Mouse (Mus musculus): Measurements from ENCODE around the gene Odf3b.

Gene Odf3b

GRCm38 (mm10) chr15:89374801-89375534 lies 4.1 kb downstream of the Odf3b start:
- peak in 1 of 2 experiments; percentile 14 for DNase-seq

- DNase-seq, result peak in 1 of 2 experiments; percentile 5
These were observed 4.7 kb downstream of the Odf3b start for GRCm38 (mm10) chr15:89374340-89374739.

DNA sequence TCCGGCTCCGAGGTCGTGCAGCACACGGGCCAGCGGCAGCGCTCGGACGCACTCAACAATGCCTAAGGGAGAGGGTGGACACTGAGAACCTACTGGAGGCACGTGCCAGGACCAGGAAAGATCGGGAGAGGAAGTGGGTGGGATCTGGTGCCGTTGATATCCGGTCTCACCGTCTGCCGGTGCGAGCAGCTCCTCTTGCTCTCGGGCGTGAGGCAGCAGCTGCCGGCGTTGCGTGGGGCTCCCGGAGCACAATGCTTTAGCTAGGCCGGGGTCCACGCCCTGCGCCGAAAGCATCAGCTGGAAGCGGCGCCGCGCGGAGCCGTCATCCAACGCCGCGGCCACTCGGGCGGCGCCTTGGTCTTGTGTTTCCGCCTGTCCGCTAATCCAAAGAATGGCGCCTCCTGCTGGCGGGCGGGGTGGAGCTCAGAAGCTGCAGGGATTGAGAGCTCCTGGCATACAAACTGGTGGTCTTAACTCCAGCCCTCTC lies 5.3 kb downstream of the Odf3b start, which contains the start of gene Sco2:
Sco2 (minus strand) TSS at position 85 of the 487 bp plus-strand sequence.
- peak; percentile 96 to 98 for DNase-seq

DNA sequence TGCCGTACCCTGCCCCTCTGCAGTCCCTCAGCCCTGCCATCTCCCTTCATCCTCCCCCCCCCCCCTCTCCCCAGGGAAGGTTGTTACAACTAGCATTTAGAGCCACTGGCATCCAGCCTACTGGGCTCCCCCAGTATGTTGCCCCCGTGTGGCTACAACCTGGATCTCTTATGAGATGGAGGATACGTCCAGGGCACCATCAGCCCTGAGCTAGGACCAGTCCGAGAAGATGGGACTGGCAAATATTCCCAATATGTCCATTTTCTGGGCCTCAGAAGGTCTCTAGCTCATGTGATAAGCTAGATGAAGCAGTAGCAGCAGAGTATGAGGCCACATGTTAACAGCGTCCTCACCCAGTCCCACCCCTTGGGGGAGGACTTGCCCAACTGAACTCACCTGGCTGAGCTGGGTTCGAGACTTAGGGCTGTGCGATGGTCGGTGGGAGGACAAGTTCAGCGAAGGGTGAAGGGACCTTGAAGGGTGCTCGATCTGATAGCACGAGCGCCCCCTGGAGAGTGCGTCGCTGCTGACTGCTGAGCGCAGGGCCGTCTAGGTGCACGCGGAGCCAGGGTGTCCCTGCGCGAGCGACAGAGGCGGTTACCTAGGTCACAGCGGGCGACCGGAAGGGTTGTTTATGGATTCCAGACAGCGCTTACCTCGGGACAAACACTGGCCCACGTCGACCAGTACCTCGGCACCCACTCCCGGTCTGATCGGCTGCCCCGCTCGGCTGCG lies 5.9 kb downstream of the Odf3b start:
- peak; percentile 79 to 83 for DNase-seq

DNA sequence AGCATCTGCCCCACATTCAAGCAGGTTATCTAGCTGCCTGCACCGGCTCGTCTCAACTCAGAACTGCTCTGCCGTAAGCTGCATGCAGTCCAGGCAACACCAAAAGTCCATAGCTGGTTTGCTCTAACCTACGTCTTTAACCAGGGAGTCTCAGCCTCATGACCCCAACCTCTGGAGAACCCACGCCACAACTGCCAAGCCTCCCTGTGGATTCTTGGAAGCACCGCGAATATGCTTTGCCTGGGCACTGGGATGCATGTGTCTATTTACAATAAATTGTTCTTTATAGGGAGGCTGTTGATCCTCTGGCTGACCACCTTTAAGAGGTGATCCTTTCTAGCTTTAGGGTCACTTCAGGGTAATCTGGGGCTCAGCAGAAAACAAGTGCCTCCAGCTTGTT lies 6.5 kb downstream of the Odf3b start:
- DNase-seq, result peak in 1 of 2 experiments; percentile 8

- peak in 1 of 2 experiments; percentile 12 for DNase-seq
These were observed 7.0 kb downstream of the Odf3b start for GRCm38 (mm10) chr15:89372068-89372467.

- peak; percentile 88 to 90 for DNase-seq
These were observed 13.9 kb downstream of the Odf3b start for GRCm38 (mm10) chr15:89365141-89365551.

DNA sequence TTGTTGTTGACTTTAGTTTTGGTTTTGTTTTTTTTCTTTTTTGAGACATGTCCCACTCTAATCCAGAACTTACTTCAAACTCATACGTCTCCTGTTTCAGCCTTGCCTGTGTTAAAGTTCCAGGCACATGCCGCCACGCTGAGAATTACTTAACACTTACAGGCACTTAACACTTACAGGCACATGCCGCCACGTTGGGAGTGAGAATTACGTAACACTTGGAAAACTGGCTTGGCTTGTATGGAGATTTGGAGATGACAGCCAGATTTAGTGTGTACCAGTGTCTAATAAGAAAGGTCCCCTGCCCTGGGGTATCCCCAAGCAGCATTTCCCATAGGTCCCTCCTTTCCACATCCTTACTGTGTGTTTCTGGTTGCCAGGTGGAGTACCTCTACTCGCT lies 16.0 kb downstream of the Odf3b start:
- DNase-seq, result no peak

GRCm38 (mm10) chr15:89358784-89359183 lies 20.3 kb downstream of the Odf3b start:
- no peak for DNase-seq

GRCm38 (mm10) chr15:89356372-89356771 lies 22.7 kb downstream of the Odf3b start:
- no peak for DNase-seq

GRCm38 (mm10) chr15:89355241-89356187 lies 23.6 kb downstream of the Odf3b start, which contains the start of the genes Lmf2 and Ncaph2:
Lmf2 (minus strand) TSS chr15:89355659.
Ncaph2 (plus strand) TSS chr15:89355719.
- peak; percentile 95 for DNase-seq

- no peak for DNase-seq
These were observed 24.6 kb downstream of the Odf3b start for GRCm38 (mm10) chr15:89354455-89354854.

DNA sequence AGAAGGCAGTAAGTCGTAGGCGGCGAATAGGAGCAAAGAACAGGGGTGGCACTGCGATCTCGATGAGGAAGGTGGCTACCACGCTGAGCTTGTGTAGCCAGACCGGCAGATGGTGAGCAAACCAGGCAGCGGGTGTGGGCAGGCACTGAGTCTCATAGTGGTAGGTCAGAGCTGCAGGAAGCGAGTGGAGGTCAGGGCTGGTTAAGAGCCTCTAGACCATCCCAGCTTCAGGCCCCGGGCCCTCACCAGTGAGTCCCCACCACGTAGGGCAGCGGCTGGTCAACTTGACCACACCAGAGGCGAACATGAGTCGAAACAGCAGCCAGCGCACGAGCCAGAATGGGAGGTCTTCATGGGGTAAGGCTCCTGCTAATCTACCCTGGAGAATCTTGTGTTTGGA lies 25.2 kb downstream of the Odf3b start:
- no peak for DNase-seq

DNA sequence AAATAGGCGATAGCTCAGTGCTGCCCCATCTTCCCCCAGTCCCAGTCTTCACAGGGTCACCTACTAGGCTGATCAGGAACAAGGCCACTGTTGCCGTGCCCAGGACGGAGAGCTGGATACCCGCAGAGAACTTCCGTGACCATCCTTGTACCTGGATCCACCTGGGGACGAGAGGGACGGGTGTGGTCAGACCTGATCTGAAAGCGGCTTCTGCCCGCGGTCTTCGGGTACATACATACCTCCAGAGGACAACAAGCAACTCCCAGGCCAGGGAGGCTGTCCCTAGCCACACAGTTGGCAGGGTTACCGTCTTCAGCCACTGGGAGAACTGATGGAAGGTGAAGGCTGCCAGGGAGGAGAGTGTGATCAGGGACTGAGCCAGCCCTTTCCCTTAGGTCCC lies 26.3 kb downstream of the Odf3b start:
- no peak for DNase-seq

GRCm38 (mm10) chr15:89352054-89352453 lies 27.0 kb downstream of the Odf3b start:
- no peak for DNase-seq

DNA sequence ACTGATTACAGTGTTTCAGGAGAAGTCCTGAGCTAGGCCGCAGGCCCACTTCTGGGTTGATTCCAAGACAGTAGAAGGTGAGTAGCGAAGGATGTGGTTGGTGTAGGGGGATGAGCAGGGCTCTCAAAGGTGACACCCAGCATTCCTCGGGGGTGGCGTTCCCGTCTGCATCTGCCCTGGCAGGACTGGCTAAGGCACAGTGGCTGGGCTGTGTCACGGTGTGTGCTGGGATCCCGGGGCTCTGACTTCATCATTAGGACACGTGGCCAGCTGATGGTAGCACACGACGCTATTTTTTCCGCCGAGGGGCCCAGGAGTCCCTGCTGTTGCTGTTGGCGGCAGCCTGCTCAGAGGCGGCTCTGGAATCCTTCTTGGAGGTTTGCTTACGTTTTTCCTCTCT lies 27.8 kb downstream of the Odf3b start:
- DNase-seq, result no peak

DNA sequence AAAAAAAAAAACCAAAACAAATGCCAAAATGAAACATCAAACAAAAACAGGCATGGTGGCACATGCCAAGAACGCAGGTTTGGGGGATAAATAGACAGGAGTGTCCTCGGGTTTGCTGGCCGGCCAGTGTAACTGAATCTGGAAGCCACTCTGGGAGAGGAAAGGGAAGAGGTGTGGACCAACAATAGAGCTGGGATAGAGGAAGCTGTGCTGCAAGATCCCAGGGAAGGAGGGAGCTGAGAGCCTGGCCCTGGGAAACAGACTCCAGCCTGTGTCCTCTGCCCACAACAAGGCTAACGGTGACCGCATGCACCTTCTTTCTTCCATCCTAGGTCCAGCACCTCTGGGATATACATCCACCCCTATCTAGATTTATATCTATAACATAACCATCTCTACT lies 28.6 kb downstream of the Odf3b start:
- no peak for DNase-seq

- DNase-seq, result no peak
These were observed 35.8 kb downstream of the Odf3b start for GRCm38 (mm10) chr15:89343325-89343724.

- no peak for DNase-seq
These were observed 37.4 kb downstream of the Odf3b start for GRCm38 (mm10) chr15:89341678-89342077.

DNA sequence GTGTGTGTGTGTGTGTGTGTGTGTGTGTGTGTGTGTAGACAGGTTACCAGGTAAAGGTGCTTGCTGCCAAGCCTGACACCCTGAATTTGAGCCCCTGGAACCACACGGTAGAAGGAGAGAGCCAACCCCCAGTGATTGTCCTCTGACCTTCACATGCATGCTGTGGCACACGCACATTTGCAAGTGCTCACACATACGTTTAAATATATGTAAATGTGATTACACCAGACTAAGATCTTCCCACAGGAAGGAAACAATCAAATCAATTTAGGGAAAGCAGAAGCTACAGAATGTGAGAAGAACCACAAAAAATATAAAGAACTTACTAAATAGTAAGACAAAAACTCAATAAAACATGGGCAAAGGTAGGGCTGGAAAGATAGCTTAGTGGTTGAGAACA lies 38.9 kb downstream of the Odf3b start:
- no peak for DNase-seq

GRCm38 (mm10) chr15:89339696-89340095 lies 39.4 kb downstream of the Odf3b start:
- DNase-seq, result no peak

DNA sequence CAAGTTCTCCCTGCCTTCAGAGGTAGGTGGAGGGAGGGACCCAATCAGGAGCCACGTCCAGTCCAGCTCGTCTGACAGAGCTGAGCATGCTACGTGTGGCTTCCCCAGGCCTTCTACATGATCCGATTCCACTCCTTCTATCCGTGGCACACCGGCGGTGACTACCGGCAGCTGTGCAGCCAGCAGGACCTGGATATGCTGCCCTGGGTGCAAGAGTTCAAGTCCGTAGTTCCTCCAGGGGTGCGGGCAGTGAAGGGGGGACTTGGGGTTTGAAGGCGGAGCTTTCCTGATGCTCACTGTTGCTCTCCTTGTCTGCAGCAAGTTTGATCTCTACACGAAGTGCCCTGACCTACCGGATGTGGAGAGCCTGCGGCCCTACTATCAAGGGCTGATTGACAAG lies 42.7 kb downstream of the Odf3b start:
- DNase-seq, result no peak

Measured in cerebellum, postnatal 36 days (tissue).